Mouse (Mus musculus) neutrophil, adult 65 days (primary cell): ENCODE data around the gene Taok2. TPM values are rescaled to one million over a fixed set of nuclear protein-coding genes. Genes with fewer than 3 reads are reported as not detected.

Experiments used
- total RNA-seq: library from RNA; stranded (reverse); gene quantifications from 2 replicates; pipeline ENCODE4 v1.2.4, GENCODE M21; 2023

The Taok2 gene
- total RNA-seq, result 50.7 and 59.9 TPM in 2 replicates

DNA sequence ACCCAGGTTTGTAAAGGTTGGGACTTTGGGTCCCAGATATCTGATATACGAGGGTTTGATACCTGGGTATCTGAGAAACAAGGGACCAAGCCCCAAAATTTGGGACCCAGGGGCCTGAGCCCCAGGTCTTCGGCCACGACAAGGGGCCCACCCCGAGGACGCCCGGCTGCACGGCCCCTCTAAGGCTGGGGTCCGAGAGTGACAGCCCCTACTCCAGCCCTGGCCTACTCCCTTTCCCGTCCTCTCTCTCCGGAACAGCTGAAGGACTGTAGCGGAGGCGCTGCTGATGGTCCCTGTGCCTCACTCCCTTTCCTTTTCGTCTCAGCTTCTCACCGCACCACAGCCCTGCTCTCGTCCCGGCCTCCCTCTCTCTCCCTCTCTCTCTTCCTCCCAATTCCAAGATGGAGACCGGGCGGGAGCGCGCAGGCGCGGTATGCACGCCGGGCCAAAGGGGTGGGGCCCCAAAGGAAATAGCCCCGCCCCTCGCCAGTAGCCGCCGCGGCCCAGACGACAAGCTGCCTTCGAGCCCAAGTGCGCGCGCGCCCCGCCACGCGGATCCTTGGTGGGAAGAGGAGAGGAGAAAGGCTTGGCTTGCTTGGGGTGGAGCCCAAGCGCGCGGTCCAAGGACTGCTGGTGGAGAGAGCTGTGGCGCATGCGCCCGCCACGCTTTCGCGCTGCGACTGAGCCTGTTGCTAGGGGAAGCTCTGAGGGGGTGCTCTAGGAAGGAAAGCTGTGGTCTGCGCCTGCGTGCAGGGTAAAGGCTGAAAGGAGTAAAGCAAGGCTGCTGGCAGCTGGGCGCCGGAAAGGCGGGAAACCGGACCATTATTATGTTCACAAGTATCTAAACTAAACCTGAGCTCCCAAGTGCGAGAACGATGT lies at the start of gene Taok2:
Gene Taok2 (minus strand): TSS at position 418 of the 879 bp plus-strand sequence.

DNA sequence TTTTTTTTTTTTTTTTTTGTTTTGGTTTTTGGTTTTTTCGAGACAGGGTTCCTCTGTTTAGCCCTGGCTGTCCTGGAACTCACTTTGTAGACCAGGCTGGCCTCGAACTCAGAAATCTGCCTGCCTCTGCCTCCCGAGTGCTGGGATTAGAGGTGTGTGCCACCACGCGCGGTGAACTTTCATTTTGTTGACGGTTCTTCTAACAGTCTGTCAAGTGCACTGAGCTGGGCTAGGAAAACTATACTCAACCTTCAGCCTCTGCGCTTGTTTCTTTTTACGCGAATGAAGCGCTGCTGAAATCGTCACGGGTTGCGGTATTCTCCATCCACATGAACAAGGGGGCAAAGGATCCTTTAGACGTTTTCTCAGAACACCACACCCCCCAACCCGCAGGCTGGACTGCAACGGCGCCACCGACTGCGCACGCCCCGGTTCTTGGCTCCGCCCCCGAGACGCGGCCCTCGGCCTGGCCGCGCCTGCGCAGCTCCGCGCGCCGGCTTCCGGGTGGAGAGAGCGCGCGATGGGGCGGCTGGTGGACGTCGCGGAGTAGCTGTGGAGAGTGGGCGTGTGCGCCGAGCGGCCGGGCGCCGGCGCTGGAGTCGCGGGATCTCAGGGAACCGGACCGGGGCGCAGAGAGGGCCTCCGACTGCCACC lies 44.0 kb upstream of the Taok2 start, which contains the start of gene Kctd13:
Gene Kctd13 (plus strand): TSS at position 496 of the 654 bp plus-strand sequence.

GRCm38 (mm10) chr7:126922624-126923060 lies 38.1 kb upstream of the Taok2 start, which contains the start of gene Tmem219:
Tmem219 (minus strand) TSS chr7:126922917.

DNA sequence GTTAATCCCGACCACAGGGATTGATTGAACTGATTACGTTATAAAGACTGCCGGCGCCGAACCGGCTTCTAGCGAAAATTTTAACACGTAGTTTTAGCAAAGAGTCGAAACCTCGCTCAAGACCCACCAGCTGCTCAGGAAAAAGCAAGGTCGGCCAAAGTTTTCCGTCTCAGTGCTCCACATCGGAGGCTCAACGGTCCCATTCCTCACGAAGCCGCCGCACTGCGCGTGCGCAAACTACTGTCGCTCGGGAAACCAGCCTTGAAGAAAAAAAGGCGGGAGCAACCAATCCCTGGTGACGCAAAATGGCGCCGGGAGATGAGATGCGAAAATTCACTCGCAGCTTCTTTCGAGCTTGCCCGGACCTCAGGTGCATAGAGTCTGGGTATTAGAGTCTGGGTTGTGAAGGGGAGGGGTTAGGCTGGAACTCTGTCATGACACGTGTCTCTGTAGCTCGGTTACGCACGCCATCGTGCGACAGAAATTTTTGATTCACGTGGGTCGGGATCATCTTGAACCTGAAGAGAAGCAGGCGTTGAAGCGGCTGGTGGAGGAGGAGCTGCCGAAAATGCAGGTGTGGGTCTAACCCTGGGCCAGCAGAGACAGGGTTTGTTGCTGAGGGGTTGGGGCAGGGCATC lies 22.2 kb downstream of the Taok2 start, which contains the start of gene Ino80e:
Gene Ino80e (minus strand): TSS at position 231 of the 638 bp plus-strand sequence.

GRCm38 (mm10) chr7:126861429-126862130 lies 22.9 kb downstream of the Taok2 start, which contains the start of gene Hirip3:
Hirip3 (plus strand) TSS chr7:126861972.

DNA sequence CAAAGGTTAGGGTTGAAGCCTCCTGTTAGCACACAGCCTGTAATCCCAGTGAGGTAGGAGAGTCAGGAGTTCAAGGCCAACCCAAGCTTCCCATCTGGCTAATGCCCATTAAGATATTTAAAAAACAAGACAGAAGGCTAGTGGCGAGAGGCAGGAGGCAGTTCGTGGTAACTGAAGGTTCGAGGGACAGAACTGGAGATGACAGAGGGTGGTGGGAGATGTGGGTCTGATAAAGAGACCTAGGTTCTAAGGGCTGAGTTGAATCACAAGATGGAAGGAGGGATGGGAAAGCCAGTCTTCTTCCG lies 37.4 kb downstream of the Taok2 start, which contains the start of gene Doc2a:
Gene Doc2a (plus strand): TSS at position 301 of the 305 bp plus-strand sequence.

GRCm38 (mm10) chr7:126831539-126831938 lies 53.0 kb downstream of the Taok2 start, which contains the start of gene 4930451I11Rik:
4930451I11Rik (minus strand) TSS chr7:126831639.

Other genes starting within 250 kb of the Taok2 start
- 11.2 and 16.0 TPM in 2 replicates for gene Sgf29, start 235.4 kb downstream of the Taok2 start, total RNA-seq
- gene Sult1a1, start 208.3 kb downstream of the Taok2 start, total RNA-seq, result 1.1 TPM in 1 of 2 replicates, not detected in the other
- gene Bola2, start 189.3 kb downstream of the Taok2 start, total RNA-seq, result 41.8 and 49.9 TPM in 2 replicates
- gene Slx1b, start 188.9 kb downstream of the Taok2 start, total RNA-seq, result 5.1 and 6.8 TPM in 2 replicates
- gene Coro1a, start 176.9 kb downstream of the Taok2 start, total RNA-seq, result 1,908 and 2,111 TPM in 2 replicates
- gene Mapk3, start 125.1 kb downstream of the Taok2 start, total RNA-seq, result 255 and 261 TPM in 2 replicates
- gene Gdpd3, start 118.4 kb downstream of the Taok2 start, total RNA-seq, result 17.6 and 21.9 TPM in 2 replicates
- 278 and 300 TPM in 2 replicates for gene Ypel3, start 107.7 kb downstream of the Taok2 start, total RNA-seq
- gene Tbx6, start 103.2 kb downstream of the Taok2 start, total RNA-seq, result 4.3 and 4.4 TPM in 2 replicates
- gene Ppp4c, start 92.2 kb downstream of the Taok2 start, total RNA-seq, result 231 and 266 TPM in 2 replicates
- gene Fam57b, start 87.0 kb downstream of the Taok2 start, total RNA-seq, result not detected in 2 replicates
- not detected in 2 replicates for gene 4930451I11Rik, start 53.1 kb downstream of the Taok2 start, total RNA-seq
- gene Doc2a, start 37.3 kb downstream of the Taok2 start, total RNA-seq, result not detected in 2 replicates
- 37.5 and 38.0 TPM in 2 replicates for gene Hirip3, start 22.7 kb downstream of the Taok2 start, total RNA-seq
- gene Ino80e, start 22.3 kb downstream of the Taok2 start, total RNA-seq, result 41.4 and 42.2 TPM in 2 replicates
- 38.9 and 40.1 TPM in 2 replicates for gene Tmem219, start 38.2 kb upstream of the Taok2 start, total RNA-seq
- 17.4 and 23.2 TPM in 2 replicates for gene Kctd13, start 44.2 kb upstream of the Taok2 start, total RNA-seq
- not detected in 2 replicates for gene Asphd1, start 64.9 kb upstream of the Taok2 start, total RNA-seq
- gene Sez6l2, start 65.9 kb upstream of the Taok2 start, total RNA-seq, result 1.9 and 3.1 TPM in 2 replicates
- 56.2 and 56.5 TPM in 2 replicates for gene Cdipt, start 91.2 kb upstream of the Taok2 start, total RNA-seq
- gene Cdiptos, start 91.4 kb upstream of the Taok2 start, total RNA-seq, result 0.95 and 1.3 TPM in 2 replicates
- 49.1 and 58.0 TPM in 2 replicates for gene Mvp, start 129.9 kb upstream of the Taok2 start, total RNA-seq
- gene Pagr1b, start 131.8 kb upstream of the Taok2 start, total RNA-seq, result not detected in 2 replicates
- gene Pagr1a, start 132.6 kb upstream of the Taok2 start, total RNA-seq, result 1.5 and 35.7 TPM in 2 replicates
- gene Gm42742, start 136.4 kb upstream of the Taok2 start, total RNA-seq, result 26.0 TPM in 1 of 2 replicates, not detected in the other
- 0.79 TPM in 1 of 2 replicates, not detected in the other for gene Prrt2, start 136.5 kb upstream of the Taok2 start, total RNA-seq
- 128 and 143 TPM in 2 replicates for gene Maz, start 142.3 kb upstream of the Taok2 start, total RNA-seq
- 41.1 and 48.3 TPM in 2 replicates for gene Kif22, start 157.8 kb upstream of the Taok2 start, total RNA-seq
- 1.2 TPM in 1 of 2 replicates, not detected in the other for gene Zg16, start 202.6 kb upstream of the Taok2 start, total RNA-seq
- gene AI467606, start 206.7 kb upstream of the Taok2 start, total RNA-seq, result 155 and 172 TPM in 2 replicates
- 2.0 and 3.8 TPM in 2 replicates for gene Qprt, start 237.5 kb upstream of the Taok2 start, total RNA-seq